Mouse (Mus musculus): ENCODE measurements around the gene Shoc2. TPM values are rescaled to one million over a fixed set of nuclear protein-coding genes. Genes with fewer than 3 reads are reported as not detected.

Shoc2 gene
- polyA plus RNA-seq (2021; fragmentation: Nextera tagmentation) = 14.6 and 24.1 TPM in 2 replicates
- long read RNA-seq, experiment 1, transcript Shoc2-201 (9 exons, 3,965 nt) = major isoform, 25 of 109 reads
- long read RNA-seq, experiment 1, partial matches to known transcripts = 37 of 109 reads
- long read RNA-seq, experiment 1, other reads (novel, unspliced or antisense) = 44 of 109 reads
- long read RNA-seq, experiment 2, partial matches to known transcripts = 15 of 25 reads
- long read RNA-seq, experiment 2, other reads (novel, unspliced or antisense) = 9 of 25 reads

GRCm38 (mm10) chr19:53943802-53944785, at the start of gene Shoc2, which contains the start of gene Bbip1:
Shoc2 (plus strand) TSS chr19:53944306.
Bbip1 (minus strand) TSS chr19:53944627.

DNA sequence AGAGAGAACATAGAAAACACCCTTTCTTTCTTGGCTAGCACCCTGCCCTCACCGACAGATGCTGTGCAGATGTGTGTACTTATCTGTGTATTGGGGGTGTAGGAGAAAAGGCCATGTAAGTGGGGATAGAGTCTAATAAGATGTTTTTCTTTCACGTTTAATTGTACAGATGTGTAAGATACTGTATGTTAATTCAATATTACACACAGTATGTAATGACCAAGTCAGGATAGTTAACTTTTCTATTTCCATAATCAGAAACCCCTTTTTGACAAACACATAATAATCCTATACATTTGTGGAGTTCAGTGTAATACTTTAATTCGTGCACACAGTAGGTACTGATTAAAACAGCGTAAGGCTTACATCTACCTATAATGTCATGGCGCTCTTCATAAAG, 99.7 kb downstream of the Shoc2 start, which contains the start of gene Adra2a:
Gene Adra2a (plus strand): TSS at position 301 of the 400 bp plus-strand sequence.

Other genes starting within 250 kb of the Shoc2 start
- 84.1 and 108 TPM in 2 replicates for gene Pdcd4, start 52.1 kb upstream of the Shoc2 start, polyA plus RNA-seq (2021; fragmentation: Nextera tagmentation)
- gene Bbip1, start 321 bp downstream of the Shoc2 start, polyA plus RNA-seq (2021; fragmentation: Nextera tagmentation) = 86.9 and 108 TPM in 2 replicates
- 1.1 and 1.4 TPM in 2 replicates for gene Adra2a, start 99.8 kb downstream of the Shoc2 start, polyA plus RNA-seq (2021; fragmentation: Nextera tagmentation)

All from left cerebral cortex, adult 6 months (tissue).